Mouse (Mus musculus): ENCODE data around the gene Erg. TPM values are rescaled to one million over a fixed set of nuclear protein-coding genes. Genes with fewer than 3 reads are reported as not detected.

The Erg gene
- total RNA-seq, 2 experiments from 2014 or later = 26.8 to 27.0 TPM

DNA sequence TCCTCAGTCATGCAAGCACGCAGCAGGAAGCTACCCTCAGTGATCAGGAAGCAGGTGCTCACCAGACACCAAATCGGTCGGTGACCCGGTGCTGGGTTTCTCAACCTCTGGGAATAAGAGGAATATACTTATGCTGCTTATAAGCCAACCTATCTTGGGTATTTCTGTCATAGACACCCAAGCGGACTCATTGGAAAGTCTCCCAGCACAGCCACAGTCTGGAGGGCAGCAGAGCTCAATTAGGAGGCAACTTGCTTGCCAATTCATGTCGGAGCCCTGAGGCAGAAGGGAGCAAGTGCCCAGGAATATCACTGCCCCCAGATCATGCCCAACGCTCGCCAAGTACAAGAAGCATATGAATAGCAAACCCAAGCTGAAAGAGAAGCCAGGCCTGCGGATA lies 184.5 kb downstream of the Erg start:
- no peak for DNase-seq (ENCODE audit: low spot score in 2 of 2)

DNA sequence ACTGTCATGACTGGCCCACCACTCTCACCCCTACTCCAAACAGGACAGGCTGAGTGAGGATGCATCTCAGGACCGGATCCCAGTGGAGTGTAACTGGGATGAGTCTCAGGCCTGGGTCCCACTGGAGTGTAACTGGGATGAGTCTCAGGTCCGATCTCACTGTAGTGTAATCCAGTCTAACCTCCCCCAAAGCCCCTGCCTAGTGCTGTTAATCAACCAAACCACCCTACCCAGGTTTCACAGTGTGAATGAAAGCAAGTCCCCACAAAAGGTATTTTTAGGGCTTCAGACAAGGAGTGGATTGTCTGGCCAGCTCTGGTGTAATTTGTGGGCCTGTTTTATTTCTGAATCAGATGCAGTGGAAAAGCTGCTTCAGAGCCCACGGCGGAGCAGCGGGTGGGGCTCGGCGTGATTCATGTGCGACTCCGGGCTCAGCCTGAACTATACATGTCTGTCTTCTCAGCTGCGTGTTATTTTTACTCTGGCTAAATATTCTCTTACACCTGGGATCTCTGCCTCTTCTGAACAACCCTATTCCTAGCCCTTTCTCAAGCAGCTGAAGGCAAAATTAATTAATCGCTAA lies 187.5 kb downstream of the Erg start:
- DNase-seq (ENCODE audit: low spot score in 2 of 2) = no peak

DNA sequence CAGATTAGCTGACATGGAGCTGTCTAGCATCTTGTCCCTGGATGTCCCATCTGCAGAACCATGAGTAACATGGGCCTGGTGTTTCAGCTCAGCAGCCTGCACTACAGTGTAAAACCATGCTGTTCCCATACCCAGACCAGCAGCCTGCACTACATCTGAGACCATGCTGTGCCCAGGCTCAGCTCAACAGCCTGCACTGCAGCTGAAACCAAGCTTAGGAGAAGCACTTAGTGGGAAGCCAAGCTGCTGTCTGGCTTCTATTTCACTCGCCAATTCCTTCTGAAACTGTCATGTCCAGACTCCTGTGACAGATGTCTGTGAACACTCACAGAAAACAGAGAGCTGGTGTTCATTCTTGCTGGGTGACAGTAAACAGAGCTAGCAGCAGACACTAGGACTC lies 195.6 kb downstream of the Erg start:
- no peak for DNase-seq (ENCODE audit: low spot score in 2 of 2)

DNA sequence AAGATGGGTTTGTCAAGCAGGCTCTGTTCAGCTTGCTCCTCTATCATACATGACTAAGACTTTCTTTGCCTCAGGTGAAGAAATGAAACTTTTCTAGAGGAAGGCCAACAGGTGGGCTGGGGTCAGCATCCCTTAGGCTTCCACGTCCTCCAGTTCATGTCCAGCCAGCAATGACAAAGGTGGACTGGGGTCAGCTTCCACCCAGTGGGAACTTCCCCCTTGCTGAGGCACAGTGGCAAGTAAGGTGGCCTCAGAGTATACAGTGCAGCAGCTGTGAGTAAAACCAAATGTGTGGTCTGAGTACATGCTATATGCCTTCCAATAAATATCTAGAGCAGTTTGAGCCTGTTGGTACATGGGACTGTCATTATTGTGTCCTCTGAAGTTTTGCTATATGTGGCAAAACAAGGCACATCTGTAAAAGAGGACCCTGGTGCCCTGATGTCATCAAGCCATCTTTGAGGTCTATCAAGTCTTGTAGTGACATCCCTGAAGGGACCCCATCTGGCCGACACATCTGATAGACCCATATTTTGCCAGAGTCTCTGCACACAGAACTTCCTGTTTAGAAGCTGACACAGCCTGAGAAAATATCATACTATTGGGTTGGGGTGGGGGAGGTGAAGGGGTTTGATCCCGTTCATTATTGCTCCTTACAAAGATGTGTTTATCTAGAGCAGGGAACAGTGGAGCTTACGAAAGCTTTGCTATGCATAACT lies 197.4 kb downstream of the Erg start:
- DNase-seq (ENCODE audit: low spot score in 2 of 2) = no peak

DNA sequence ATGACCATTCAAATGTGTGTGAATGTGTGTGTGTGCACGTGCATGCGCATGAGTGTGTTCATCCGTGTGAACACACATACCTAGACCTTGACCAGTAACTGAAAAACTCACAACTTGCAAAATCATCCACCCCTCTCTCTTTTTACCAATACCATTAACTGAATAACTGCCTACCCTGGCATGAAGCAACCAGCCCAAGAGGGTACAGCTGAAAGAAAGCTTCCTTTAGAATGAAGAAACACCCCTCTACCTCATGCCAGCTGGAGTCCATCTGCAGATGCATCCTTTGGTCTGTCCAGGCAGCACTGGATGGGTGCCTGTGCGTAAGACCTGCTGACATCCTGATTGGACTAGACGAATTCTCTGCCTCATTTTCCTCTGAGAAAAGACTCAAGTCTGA lies 198.1 kb downstream of the Erg start:
- no peak for DNase-seq (ENCODE audit: low spot score in 2 of 2)

DNA sequence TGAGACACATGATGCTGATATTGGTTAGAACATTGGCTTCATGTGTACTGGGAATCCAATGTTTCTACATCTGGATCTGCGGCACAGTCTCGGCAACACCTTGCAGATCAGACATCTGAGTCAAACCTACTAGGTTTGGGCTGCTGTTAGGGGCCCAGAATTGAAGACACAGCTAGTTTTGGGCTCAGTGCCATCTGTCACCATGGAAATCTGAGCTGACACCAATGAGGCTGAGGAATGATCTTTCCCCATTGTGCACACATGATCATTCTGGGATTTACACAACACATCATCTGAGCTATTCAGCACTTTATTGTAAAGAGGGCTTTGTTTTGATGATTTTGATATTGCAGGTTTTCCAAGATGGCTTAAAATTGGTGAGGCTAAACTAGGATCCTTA lies 199.4 kb downstream of the Erg start:
- DNase-seq (ENCODE audit: low spot score in 2 of 2) = no peak

DNA sequence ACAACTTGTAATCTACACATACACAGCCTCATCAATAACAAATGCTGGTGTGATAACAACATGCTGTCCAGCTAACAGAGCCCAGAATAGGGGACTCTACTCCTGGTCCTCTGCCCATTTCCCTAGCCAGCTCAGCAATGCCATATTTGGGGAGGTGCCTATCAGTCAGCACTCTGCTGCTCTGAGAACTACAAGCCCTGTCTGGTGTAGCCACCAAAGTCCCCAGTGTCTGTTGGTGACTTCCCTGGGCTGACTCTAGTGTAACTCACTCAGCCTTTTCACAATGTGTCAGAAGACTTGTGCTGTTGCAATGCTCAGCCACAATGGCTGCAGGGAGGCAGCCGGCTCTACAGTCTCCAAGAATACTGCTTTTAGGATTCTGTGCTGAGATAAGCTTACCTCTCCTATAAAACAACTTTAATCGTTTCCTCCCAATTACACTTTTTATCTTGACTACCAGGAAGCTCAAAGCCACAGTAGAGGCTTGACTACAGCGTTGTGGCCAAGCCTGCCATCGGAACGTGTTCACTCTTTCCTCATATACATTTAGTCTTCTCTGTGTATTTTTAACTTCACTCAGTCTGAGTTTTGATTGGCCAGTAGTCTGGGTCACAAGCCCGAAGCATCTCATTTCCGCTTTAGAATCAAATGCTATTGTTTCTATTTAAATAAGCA lies 201.0 kb downstream of the Erg start:
- no peak for DNase-seq (ENCODE audit: low spot score in 2 of 2)

DNA sequence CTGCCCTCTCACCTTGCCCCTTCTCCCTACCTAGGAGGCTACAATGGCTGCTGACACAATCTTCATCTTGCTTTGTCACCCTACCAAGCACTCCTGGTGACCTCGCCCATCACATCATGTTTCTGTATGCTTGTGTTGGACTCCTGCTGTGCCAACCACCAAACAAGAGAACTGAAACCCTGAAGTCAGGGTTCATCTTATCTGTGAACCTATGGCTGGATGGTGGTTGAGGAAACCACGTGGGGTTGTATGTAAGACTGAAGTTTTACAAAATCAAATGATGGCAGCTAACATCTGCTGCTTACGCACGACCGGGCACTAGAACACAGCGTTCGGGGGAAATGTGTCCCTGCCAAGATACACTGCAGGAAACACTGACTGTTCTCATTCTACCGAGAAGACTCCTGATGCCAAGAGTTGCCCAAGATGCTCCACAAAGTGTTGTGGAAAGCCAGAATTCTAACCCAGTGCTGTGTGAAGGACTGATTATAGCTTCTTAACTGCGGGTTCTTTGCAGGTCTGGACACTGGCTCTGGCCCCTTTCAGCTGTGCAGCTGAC lies 201.7 kb downstream of the Erg start:
- no peak for DNase-seq (ENCODE audit: low spot score in 2 of 2)

DNA sequence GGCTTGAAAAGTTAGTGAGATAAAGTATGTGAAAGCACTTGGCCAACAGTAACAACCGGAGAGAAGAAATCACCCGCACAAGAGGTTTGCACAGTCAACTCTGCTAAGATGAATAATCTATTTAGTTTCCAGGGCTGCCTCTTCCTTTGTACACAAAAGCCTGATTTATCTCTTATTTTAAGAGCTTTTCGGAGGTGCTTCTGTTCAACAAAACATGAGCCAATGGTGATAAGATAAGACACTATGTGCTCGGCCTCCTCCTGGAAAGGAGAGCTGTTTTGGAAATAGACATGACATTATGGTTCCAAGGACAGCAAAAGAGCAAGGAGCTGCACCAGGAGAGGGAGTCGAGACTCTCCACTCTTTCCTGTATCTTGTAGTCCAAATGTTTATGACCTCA lies 204.1 kb downstream of the Erg start:
- DNase-seq (ENCODE audit: low spot score in 2 of 2) = no peak

DNA sequence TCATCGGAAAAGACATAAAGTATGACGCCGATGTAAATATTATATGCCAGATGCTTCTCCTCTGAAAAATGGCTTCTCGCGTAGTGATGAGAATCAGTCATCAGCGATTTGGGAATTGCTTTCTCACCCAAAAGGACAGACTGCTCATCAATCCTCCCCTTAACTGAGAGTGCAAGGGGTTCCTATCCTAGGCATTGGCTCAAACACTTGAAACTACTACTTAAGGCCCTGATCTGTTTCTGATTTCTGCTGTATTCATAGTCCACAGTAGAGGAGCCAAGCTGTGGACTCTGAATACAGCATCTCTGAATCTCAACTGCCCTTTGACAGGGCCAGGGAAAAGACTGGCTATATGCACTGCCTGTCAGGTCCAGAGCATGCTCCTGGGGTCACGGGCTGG lies 209.6 kb downstream of the Erg start:
- no peak for DNase-seq (ENCODE audit: low spot score in 2 of 2)

DNA sequence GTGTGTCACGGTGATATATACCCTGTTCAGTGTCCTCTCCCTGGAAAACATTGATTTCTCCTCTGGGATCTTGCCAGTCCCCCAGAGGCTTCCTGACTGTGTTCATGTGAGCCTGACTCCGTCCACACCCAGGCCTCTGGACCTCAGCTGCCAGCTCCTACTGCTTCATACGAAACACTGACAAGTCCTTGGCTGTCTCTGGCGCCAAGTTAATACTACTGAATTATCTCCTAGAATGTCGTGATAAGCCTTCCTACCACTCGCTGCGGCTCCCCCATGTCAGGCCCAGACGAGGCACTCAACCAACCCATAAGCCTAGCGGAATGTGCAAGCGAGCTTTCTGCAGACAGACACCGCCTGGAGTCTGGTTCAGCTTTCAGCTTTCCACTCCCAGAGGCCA lies 210.0 kb downstream of the Erg start:
- no peak for DNase-seq (ENCODE audit: low spot score in 2 of 2)

DNA sequence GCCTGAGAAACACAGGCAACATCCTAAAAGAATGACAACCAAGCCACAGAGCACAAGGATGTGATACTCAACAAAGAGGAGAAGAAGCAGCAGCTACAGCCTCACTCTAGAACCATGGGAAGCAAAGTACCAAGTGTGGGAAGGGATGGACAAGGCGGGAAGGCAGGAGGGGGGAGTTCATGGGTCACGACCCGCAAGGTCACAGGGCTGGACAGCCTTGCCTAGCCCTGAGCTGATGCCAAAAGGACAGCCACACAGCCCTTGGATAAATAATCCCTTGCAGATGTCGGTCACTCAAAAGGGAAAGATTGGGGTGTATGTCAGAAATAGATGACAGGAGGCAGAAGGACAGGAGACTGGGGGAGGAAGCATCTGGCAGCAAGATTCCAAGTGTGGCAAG lies 211.7 kb downstream of the Erg start:
- DNase-seq (ENCODE audit: low spot score in 2 of 2) = no peak

DNA sequence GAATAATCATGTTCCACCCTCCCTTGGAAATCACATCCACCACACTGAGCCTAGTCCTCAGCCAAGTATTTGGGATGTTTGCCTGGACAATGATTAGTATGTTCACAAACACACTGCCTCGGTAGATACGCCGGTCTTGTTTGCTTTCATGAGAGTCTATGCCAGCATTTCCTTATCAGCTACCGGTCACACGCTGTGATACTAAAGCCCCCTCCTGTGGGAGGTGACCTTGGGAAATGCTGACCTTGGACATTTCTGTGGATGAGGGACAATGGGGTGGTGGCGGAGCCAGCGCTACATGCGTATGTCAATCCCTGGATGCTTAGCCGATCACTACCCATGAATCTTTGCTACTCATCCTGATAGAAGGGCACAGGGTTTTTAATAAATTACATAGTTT lies 213.4 kb downstream of the Erg start:
- no peak for DNase-seq (ENCODE audit: low spot score in 2 of 2)

DNA sequence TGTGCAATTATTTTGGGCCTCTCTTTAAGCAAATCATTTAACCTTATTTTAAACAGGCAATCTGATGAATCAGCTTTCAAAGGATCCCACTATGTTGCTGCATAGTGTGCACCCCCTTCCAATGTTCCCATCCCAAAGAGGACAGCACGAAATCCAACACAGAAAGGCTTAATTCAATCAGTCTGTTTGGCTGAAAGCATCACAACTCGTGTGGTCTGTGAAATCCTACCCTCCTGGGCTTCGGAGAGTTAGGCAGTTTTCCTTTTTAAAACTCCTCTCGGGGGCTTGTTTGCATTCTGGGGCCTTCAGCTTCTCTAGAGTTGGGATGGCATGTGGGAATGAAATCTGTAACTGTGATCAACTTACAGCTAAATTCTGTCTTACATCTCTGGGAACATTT lies 214.7 kb downstream of the Erg start:
- no peak for DNase-seq (ENCODE audit: low spot score in 2 of 2)

DNA sequence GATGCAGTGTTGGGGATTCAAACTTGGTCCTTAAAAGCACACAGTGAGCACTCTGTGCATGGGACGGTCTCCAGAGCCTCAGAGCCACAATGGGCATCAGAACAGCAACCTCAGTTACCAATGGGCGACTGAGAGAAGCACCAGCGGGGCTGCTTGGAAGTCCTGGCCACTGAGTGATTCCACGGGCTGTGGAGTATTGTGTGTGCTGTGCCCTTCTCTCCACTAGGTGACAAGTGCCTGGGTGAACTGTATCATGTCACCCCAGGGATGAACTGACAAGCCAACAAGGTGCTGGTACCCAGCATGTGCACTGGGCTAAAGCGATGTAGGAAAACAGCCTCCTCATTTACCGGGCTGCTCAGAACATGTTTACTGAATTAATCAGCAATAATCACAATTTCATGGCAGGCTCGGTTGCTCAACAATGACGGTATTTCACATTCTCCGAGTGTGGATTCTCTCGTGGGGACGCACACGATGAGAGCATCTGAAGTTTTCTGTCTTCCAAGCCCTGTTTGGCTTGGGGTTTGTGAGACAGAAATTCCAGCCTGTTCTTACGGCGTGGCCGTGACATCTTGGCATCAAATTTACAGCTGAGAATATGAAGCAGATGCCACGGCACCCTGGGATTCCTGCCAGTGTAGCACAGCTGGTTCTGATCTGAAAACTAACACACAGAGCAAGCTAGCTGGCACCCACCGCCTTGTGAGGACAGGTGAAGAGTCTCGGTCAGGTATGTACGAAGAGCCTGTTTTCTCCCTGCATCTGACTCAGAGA lies 219.2 kb downstream of the Erg start:
- DNase-seq (ENCODE audit: low spot score in 2 of 2) = no peak

DNA sequence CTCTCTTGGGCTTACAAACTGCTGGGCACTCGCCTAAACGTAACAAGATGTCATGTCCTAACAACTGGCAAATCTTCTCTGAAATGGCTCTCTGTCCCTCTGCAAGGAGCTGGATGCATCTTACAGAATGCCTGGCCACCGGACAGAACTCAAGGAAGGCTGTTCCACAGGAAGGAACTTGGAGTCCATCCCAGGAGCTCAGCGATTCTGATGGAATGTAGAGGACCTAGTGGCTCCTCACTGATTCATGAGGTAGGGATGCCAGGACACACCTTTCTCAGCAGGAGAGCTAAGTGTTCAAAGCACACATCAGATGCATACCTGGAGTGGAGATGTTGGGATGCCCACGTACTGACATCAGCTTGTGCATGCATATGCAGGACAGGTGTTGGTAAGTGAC lies 221.2 kb downstream of the Erg start:
- DNase-seq (ENCODE audit: low spot score in 2 of 2) = no peak

DNA sequence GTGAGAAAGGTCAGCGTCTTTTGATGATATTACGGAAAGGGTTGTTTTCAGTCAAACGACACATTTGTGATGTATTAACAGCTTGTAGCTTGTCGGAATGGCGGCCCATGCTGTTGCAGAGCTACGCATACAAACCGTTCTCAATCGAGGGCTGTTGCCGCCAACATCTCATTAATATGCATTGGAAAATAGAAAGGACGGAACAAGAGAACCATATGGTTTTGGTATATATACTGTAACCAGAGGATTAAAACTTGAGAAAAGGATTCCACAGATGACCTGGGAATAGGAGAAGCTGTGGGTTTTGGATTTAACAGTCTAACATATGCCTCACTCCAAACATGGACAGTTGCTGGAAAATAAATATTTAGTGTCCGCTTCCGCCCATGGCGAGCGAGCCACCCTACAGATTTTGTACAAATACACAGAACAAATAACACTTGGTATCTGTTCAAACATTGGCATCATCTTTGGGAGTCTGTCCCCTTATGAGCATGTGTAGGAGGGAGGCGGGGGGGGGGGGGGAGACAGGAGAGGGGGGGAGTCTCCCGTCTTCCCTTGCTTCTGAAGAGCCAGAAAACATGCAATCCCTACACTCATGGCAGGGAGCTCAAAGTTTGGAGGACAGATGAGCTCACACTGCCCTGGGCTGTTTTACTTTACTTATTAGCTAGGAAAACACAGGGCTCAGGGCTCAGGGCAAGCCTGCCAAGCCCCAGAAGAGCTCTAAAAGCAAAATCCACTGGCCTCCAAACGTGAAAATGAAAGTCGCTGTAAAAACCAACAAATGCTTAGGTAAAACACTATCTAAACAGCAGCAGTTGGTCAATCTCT lies 222.5 kb downstream of the Erg start:
- no peak for DNase-seq (ENCODE audit: low spot score in 2 of 2)

DNA sequence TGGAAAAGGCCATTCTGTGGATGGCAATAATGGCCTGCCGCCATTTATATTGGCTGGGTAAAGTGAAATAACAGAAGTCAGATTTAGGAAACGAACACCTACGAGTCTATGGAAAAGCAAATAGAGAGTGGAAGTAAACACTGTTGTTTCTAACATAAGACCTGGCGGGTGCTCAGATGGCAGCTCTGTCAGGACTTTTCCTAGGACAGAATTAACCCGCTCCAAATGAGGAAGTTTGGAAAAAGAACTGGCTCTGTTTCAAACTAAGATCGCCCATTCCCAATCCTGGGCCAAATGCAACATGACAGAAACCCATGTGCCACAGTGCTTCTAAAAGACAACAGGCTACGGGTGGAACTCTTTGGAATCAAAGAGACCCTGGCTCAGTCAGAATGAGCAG lies 224.4 kb downstream of the Erg start:
- no peak for DNase-seq (ENCODE audit: low spot score in 2 of 2)

DNA sequence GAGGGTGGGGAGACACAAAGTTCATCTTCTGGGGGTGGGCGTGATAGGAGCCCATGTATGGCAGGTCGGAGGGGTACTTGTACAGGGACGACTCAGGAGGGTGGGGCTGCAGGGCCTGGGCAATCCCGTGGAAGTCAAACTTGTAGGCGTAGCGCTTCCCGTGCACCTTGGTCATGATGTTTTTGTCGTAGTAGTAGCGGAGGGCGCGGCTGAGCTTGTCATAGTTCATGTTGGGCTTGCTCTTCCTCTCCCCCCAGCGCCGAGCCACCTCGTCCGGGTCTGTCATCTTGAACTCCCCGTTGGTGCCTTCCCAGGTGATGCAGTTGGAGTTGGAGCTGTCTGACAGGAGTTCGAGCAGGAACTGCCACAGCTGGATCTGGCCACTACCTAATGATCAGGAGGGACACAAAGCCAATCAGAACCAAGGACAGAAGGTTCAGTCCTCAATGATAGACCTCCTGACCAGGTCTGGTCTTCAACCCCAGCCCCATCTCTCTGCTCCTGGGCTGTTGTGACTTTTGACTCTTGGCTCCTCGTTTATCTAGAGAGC lies 225.4 kb downstream of the Erg start:
- DNase-seq (ENCODE audit: low spot score in 2 of 2) = no peak

DNA sequence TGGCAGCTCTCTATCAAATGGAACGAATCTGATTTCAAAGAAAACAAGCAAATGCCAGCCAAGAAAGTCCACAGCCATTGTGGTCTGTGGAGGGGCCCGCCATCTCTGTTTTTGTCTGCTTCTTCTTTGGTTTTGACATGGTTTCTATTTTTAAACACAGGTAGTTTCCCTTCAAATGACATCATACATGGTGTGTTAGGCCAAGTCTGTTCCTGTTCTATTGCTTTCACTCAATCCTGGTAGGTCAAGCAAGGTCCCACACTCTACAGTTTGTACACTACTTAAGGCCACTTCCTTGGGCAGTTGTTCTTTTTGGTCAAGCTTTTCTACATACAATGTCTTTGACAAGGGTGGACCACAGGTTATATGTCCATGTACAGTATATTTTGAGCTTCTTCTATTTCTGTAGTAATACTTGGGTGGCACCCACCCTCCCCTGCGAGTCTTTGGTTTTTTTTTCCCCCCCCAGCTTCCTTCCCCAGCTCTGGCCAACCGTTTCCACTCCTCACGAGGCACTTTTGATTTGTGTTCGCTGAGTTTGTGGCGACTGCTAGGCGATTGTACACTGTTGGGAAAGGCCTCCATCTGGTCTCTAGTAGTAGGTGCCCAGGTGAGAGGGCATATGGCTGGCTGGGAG lies 226.1 kb downstream of the Erg start:
- DNase-seq (ENCODE audit: low spot score in 2 of 2) = no peak
